Mouse (Mus musculus) gastrocnemius, postnatal 14 days (tissue): ENCODE results near the gene Id3. TPM values are rescaled to one million over a fixed set of nuclear protein-coding genes. Genes with fewer than 3 reads are reported as not detected.

Experiments used
- DNase-seq: peaks from one replicate; pipeline ENCODE4 v3.0.0; 2021; ENCODE audit warnings: mixed read lengths
- intact Hi-C: fragments of 180-260 bp; cut with DNase I; formaldehyde crosslinking; loops from one replicate; pipeline ENCODE4 v1.15.1; 2025; ENCODE audit warnings: low total_unique reads
- total RNA-seq, 2 experiments: library from RNA; stranded (reverse); gene quantifications; 2 replicates each; pipeline ENCODE4 v1.2.3; 2021

The Id3 gene
- total RNA-seq, 2 experiments from 2014 or later: 28.4 to 28.7 TPM

DNA sequence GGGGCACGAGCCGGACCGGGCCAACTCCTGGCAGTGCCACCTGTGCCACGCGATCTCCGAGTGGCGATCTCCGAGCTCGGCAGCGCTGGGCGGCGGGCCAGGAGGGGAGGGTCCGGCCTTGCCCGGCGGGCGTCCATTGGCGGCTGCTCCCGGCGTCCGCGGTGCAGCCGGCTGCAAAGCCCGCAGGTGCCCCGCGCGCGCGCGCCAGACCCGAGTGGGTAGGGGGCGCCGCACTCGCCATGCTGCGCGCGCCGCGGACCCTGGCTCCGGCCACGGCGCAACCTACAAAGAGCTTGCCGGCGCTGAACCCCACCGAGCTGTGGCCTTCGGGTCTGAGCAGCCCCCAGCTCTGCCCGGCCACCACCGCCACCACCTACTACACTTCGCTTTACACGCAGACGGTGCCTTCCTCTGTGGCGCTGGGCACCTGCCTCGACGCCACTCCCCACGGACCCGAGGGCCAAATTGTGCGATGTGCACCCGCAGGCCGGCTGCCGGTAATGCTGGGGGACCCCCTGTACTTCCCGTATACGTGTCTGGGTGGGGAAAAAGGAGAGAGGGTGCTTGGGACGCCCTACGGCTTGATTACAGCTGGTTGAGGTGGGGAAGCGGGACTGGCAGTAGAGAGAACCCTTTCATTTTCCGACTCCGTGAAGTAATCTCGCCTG, 29.4 kb downstream of the Id3 start:
- intact Hi-C loops: no loop called here
- peak; percentile 74 for DNase-seq

DNA sequence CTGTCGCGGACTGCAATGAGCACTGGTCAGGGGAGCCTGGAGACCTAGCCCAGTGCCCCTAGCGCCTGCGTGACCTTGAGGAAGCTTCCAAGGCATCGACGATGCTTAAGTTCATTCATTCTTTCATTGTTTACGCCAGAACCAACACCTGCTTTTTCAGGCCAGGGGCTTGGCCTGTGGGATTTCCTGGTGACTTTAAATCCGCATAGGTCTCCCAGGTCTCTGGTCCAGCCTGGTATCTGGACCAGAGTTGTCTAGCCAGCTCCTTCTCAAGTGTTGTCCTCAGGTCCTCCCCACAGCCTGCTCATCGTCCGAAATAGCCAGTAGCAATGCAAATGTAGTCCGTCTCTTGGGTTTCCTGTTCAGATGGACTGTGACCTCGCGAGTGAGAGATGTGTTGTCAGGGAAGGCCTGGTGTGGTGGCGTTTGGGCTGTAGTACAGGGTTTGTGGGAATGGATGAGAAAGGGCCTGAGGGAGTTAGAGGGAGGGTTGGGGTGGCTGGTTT, 30.0 kb downstream of the Id3 start:
- intact Hi-C loops: no loop called here
- no peak for DNase-seq

DNA sequence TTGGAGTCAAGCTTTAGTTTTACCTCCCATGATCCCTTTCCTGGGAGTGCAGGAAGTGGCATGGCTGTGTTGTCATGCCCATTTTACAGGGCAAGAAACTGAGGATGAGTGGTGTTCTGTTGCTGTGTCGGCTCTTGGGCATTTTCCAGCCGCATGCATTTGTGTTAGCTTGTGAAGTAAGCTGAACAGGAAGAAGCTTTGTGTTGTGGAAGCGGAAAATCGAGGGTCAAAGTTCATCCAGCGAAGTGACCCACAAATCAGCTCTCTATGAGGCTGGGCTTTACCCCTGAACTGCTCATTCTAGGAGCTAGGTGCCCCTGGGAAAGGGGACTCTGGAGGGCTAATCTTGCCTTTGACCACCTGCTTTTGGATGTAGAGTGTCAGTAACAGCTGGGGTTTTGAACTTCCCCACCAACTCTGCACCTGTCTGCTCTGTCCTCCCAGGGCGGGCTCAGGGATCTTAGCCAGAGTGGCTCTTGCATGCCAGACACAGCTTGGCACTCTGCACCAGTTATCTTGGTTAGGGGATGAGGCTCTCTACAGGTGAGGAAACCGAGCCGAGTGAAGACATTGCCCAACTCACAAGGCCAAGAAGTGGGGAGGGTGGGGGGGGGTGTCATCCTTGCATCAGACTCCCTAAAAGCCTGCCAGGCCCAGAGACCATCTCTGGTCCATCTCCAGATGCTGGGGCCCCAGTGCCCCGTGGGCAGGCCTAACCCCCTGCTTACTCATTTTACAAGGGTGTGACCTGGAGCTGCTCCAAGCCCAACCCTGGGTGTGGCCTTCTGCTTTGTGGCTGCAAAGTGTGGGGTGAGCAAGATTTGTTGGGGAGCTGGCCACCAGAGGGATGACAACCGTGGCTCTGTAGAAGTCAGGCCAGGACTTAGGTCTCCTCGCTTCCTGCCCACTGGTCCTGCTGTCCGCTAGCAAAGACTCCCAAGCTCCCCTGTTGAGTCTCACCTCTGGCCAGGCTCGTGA, 31.2 kb downstream of the Id3 start:
- intact Hi-C loops: no loop called here
- peak; percentile 67 for DNase-seq

- DNase-seq: no peak
- intact Hi-C loops: no loop called here
Observed at GRCm38 (mm10) chr4:136176022-136176552, 32.8 kb downstream of the Id3 start.

- intact Hi-C loops: no loop called here
- peak; percentile 38 for DNase-seq
Observed at GRCm38 (mm10) chr4:136177244-136177611, 33.9 kb downstream of the Id3 start.

DNA sequence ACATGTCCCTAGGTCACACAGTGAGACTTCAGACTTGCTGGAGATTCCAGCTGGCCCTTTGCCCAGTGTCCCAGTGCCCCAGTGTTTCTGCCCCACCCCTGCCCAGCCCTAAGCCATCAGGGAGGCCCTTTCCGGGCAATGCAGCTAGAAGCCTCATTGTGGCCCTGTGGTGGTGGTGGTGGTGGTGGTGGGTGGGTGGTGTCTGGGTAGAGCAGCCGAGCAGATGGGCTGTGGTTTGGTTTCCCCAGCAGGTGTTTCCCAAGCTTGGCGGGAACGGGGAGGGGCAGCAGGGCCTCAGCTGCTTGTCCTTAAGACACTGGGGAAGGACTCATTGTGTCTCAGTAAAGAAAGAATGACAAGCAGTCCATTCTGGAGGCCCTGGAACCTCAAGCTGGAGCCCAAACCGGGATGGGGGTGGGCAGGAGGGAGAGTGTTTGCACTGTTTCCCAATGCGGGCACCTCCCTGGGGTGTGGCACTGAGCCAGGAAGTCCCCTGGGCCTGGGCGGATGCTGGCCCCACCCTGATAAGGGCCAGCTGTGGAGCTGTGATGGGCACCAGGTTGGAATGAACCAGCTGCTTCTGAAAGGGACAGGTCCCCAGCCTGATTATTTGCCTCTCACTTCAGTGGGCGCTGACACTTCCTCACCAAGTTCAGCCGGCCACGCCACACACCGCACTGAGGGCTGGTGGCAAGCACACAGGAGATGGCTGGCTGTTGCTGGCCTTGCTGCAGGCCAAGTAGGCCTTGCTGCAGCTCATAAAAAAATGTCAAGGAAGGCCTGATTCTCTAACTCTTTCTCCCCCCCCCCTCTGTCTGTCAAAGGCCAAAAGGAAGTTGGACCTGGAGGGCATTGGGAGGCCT, 34.5 kb downstream of the Id3 start:
- peak; percentile 54 for DNase-seq
- intact Hi-C loops: no loop called here

GRCm38 (mm10) chr4:136178475-136178921, 35.2 kb downstream of the Id3 start:
- no peak for DNase-seq
- intact Hi-C loops: no loop called here

- intact Hi-C loops: no loop called here
- DNase-seq: no peak
Observed at GRCm38 (mm10) chr4:136179456-136179855, 36.2 kb downstream of the Id3 start.

- intact Hi-C loops: no loop called here
- DNase-seq: peak; percentile 88
Observed at GRCm38 (mm10) chr4:136179998-136180397, 36.7 kb downstream of the Id3 start.

GRCm38 (mm10) chr4:136180408-136181330, 37.4 kb downstream of the Id3 start:
- intact Hi-C loops: no loop called here
- peak; percentile 86 for DNase-seq

- intact Hi-C loops: no loop called here
- no peak for DNase-seq
Observed at GRCm38 (mm10) chr4:136181367-136181766, 38.1 kb downstream of the Id3 start.

DNA sequence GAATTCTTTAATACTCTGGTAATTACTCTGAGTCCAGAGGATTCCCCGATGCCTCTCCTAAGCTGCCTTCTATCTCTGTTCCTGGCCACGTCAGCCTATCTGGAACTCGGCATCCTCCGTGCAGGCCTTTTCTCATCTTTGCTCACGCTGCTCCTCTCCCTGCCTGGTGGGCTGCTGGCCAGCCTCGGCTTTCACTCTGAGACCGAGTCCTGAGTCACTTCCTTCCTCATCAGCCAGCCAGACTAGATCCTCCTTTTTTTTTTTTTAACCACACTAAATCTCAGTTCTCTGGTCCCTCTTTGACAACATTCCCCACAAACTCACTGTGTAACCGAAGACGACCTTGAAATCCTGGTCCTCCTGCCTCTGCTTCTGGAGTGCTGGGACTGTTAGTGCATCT, 42.1 kb downstream of the Id3 start:
- peak; percentile 82 for DNase-seq
- intact Hi-C loops: no loop called here

DNA sequence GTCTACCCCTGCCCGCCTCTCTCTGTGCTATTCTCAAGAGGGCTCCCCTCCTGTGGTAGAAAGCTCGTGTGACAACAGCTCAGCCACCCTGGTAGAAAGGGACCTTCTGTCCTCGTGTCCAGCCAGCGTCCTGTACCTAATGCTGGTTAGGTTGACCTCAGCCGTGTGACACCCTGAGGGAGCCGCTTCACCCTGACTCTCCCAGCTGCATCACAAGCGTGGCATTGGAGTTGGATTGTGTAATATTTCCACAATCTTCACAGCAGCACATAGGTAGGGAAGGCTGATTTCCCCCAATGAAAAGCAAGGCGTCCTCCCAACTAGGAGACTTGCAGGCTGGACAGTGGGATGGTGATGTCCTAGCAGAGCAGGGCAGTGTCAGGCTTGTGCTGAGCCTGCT, 43.0 kb downstream of the Id3 start:
- DNase-seq: no peak
- intact Hi-C loops: no loop called here

DNA sequence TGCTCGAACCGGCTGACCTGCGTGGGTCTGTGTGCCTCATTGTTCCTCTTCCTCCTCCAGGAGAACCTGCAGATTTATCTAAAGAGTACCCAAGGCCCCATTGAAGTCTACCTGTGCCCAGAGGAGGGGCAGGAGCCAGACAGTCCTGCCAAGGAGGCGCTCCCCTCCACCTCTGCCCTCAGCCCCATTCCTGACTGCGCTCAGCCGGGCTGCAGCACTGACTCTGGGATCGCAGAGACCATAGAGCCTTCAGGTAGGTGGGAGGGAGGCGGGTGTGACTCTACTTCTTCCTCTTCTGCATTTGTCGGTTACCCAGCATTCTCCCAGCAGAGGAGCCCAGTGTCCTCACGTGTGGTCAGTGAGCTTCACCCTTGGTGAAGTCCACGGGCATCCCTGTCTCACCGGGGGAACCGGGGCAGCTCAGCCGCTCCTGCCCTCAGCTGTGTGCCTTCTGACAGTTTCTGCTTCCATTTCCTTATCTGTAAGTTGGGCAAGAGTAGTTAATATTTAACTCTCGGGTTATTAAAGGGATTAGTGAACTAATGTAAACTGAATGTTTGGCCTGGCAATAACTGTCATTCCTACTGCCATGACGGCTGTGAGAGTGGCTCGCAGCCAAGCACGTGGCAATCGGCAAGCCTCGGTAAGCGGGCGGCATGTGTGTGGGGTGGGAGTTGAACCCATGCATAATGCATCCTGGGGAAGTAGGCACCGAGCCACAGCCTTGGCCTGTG, 43.6 kb downstream of the Id3 start:
- intact Hi-C loops: no loop called here
- no peak for DNase-seq

DNA sequence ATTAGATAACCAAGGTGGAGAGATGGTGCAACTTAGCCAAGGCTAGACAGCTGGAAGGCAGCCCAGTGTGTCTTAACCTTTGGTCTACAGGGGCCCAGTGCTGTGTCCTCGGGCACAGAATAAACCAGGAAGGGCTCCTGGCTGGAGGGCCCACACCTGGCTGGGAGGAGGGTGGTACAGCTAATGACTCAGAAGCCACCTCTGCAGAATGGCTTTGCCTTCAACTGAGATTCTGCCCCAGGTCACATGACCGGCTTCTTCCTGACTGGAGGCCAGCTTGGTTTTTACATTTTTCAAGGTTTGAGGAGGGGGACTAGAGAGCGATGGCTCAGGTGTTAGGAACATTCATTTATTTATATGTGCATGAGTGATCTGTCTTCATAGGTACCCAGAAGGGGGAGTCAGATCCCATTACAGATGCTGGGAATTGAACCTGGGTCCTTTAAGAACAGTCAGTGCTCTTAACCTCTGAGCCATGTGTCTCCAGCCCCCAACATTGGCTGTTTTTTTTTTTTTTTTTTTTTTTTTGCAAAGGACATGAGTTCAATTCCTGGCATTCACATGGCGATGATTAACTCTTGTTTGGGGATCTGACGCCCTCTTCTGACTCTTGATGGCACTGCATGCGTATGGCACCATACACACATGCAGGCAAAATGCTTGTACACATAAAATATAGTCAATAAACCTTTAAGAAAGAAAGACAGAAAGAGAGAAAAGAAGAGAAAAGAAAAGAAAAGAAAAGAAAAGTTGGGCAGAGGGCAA, 45.9 kb downstream of the Id3 start:
- no peak for DNase-seq
- intact Hi-C loops: no loop called here

- intact Hi-C loops: no loop called here
- no peak for DNase-seq
Observed at GRCm38 (mm10) chr4:136189912-136190311, 46.6 kb downstream of the Id3 start.

DNA sequence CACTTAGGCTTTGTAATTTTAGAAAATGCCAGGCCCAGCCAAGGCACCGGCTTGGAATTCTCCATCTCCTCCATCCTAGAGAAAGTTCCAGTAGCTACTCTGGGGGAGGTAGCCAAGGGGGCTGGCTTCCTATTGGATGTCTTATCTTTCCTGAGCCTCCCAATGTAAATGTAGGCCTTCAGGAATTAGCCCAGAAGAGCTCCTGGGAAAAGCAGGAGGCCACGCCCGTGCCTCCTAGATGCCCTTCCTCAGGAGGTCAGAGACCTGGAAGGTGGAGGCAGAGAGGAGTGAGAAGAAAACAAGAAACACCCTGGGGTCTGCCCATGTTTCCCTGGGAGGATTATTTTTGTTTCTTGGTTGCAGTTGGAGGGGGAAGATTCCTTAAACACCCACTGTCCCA, 50.3 kb downstream of the Id3 start:
- DNase-seq: no peak

More for the DNA sequence above, 50.3 kb downstream of the Id3 start:
- intact Hi-C loops: no loop called here
